Mouse (Mus musculus) central nervous system, embryonic 11.5 days (tissue): ENCODE results near the gene Pdc. TPM values are rescaled to one million over a fixed set of nuclear protein-coding genes. Genes with fewer than 3 reads are reported as not detected.

Experiments
- polyA plus RNA-seq: library from polyadenylated mRNA; depleted of rRNA; stranded (reverse); fragments of >200 nt; gene quantifications from 2 replicates; pipeline ENCODE4 v1.2.3, GENCODE M21; 2012; rRNA removed

Gene Pdc
- polyA plus RNA-seq: 0.07 TPM in 2 replicates

GRCm38 (mm10) chr1:150319205-150319604, at the start of gene Pdc:
Gene Pdc, plus strand, starts transcription at chr1:150319417.

Other genes starting within 250 kb of the Pdc start
- 0.08 and 0.20 TPM in 2 replicates for gene Ptgs2, start 219.4 kb upstream of the Pdc start, polyA plus RNA-seq
- 178 and 181 TPM in 2 replicates for gene Tpr, start 73.4 kb downstream of the Pdc start, polyA plus RNA-seq
- gene Odr4, start 73.7 kb downstream of the Pdc start, polyA plus RNA-seq: 17.6 and 28.5 TPM in 2 replicates
- 0.66 TPM in 1 of 2 replicates, not detected in the other for gene Prg4, start 146.7 kb downstream of the Pdc start, polyA plus RNA-seq